Mouse (Mus musculus): Measurements from ENCODE around the gene Galnt9. TPM values are rescaled to one million over a fixed set of nuclear protein-coding genes. Genes with fewer than 3 reads are reported as not detected.

Galnt9 gene
- 0.26 and 0.27 TPM in 2 replicates for polyA plus RNA-seq (2012; rRNA removed)

DNA sequence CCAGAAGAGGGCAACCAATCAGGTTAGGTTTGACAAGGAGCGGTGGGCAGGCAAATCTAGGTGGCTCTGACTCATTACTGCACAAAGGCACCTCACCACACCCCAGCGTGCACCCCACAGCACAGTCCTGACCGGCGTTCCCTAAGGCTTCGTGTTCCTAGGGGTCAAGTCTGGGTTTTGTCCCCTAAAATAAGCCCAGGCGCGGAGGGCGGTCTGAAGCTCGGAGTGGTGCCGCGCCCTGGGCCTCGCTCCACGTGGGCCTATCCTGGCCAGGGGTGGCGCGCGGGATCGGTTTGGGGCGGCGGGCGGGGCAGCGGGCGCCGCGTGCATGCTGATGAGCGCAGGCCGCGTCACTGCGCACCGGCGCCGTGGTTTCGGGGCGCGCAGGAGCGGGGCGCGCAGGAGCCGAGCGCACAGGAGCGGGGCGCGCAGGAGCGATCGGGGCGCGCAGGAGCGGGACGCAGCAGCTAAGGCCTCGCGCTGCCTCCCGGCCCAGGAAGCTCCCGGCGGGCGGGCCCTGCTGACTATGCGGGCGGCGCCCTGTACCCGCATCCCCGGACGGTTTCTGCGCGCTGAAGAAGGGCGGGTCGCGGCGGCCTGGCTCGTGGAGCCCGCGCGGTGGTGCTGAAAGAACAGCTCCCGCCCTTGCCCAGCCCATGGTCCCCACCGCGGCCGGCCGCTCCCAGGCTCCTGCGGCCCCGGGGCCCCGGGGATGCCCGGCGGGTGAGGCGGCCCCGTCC is at the start of gene Galnt9:
Gene Galnt9 (plus strand): TSS at position 405 of the 740 bp plus-strand sequence.
- no peak for DNase-seq (ENCODE audit: low read depth, low spot score)
- 1% methylated on average over 82 of the region's 82 CpGs for WGBS

GRCm38 (mm10) chr5:110494396-110494795 is 49.8 kb upstream of the Galnt9 start:
- DNase-seq (ENCODE audit: low read depth, low spot score) = no peak
- WGBS = 66% methylated on average over 4 of the region's 4 CpGs

GRCm38 (mm10) chr5:110495051-110495450 is 49.1 kb upstream of the Galnt9 start:
- DNase-seq (ENCODE audit: low read depth, low spot score) = no peak
- WGBS = 95% methylated on average over 6 of the region's 6 CpGs

GRCm38 (mm10) chr5:110497556-110497955 is 46.6 kb upstream of the Galnt9 start:
- no peak for DNase-seq (ENCODE audit: low read depth, low spot score)
- WGBS = 82% methylated on average over 5 of the region's 5 CpGs

GRCm38 (mm10) chr5:110498071-110498470 is 46.1 kb upstream of the Galnt9 start:
- DNase-seq (ENCODE audit: low read depth, low spot score) = no peak
- WGBS = 56% methylated on average over 10 of the region's 10 CpGs

DNA sequence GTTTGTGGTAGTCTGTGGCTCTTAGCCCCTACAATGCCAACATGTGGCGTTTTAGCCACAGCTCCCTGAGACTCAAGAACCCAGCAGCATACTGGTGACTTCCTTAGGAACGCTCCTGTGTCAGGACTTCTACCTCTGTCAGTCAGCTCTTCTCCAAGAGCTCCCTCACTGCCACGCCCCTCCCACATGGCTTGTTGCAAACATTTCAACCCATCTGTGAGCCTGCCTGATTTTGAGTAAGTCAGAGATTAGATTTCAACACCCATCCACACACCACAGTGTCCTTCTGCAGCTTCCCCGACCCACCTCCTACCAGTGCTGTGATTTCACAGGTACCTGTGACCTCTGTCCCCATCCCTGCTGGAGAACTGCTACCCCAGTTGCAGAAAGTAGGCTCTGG is 43.9 kb upstream of the Galnt9 start:
- 47% methylated on average over 4 of the region's 4 CpGs for WGBS
- DNase-seq (ENCODE audit: low read depth, low spot score) = no peak

GRCm38 (mm10) chr5:110503361-110503760 is 40.8 kb upstream of the Galnt9 start:
- 87% methylated on average over 3 of the region's 3 CpGs for WGBS
- no peak for DNase-seq (ENCODE audit: low read depth, low spot score)

GRCm38 (mm10) chr5:110505611-110506294 is 38.4 kb upstream of the Galnt9 start:
- DNase-seq (ENCODE audit: low read depth, low spot score) = no peak
- 62% methylated on average over 10 of the region's 10 CpGs for WGBS

GRCm38 (mm10) chr5:110506295-110506616 is 37.9 kb upstream of the Galnt9 start:
- no peak for DNase-seq (ENCODE audit: low read depth, low spot score)
- 48% methylated on average over 8 of the region's 8 CpGs for WGBS

- no peak for DNase-seq (ENCODE audit: low read depth, low spot score)
- WGBS = 63% methylated on average over 3 of the region's 3 CpGs
Observed at GRCm38 (mm10) chr5:110506856-110507255, 37.3 kb upstream of the Galnt9 start.

GRCm38 (mm10) chr5:110507943-110508342 is 36.2 kb upstream of the Galnt9 start:
- 92% methylated on average over 3 of the region's 3 CpGs for WGBS

DNA sequence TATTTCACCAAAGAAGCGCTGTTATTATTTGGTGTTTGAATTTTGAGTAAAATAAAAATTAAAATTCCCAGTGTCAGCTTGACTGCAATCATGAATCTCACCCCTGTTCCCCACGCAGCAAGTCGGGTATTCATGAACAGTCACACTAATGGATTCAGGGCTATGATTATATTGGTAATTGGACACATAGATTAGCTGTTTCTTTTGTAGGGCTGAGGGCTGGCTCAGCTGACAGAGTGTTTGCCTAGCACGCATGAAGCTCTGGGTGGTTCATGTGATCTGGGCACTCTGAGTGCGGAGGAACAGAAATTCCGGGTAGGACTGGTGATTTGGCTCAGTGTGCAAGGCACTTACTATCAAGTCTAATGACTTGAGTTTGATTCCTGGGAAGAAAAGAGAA is 33.8 kb upstream of the Galnt9 start:
- DNase-seq (ENCODE audit: low read depth, low spot score) = no peak
- 81% methylated on average over 6 of the region's 6 CpGs for WGBS

More at GRCm38 (mm10) chr5:110507943-110508342, 36.2 kb upstream of the Galnt9 start:
- no peak for DNase-seq (ENCODE audit: low read depth, low spot score)

- WGBS = 72% methylated on average over 4 of the region's 4 CpGs
- DNase-seq (ENCODE audit: low read depth, low spot score) = no peak
Observed at GRCm38 (mm10) chr5:110513791-110514190, 30.4 kb upstream of the Galnt9 start.

- DNase-seq (ENCODE audit: low read depth, low spot score) = no peak
- 68% methylated on average over 3 of the region's 3 CpGs for WGBS
Observed at GRCm38 (mm10) chr5:110514694-110515093, 29.5 kb upstream of the Galnt9 start.

GRCm38 (mm10) chr5:110516390-110516789 is 27.8 kb upstream of the Galnt9 start:
- WGBS = 56% methylated on average over 4 of the region's 4 CpGs
- no peak for DNase-seq (ENCODE audit: low read depth, low spot score)

DNA sequence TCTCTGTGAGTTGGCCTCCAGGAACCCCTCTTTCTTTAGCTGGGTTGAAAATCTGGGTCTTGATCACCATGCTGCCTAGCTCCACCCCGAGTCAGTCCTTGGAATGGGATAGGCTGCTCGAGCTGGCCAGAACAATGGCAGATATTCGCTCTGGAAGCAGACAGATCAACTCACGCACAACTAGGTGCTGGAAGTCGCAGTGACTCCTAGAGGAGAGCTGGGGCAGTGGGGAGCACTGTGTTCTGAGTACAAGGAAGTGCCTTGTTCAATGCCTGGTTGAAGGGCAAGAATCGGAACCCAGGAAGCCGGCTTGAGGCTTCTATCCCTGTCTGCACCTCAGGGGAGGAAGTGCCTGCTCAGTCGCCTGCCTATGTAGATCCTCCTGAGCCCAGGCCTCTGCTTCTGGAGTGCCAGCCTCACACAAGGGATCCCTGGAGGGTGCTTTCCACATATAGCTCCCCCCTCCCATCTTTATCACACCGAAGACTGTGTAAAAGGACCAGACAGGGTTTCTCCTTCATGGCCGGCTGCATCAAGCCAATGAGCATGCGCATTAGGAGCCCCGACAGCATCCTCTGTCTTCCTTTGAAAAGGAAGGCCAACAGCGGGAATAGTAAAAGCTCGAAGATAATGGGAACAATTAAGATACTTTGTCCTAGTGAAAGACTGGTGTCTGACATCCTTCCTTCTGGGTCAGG is 25.9 kb upstream of the Galnt9 start:
- WGBS = 42% methylated on average over 14 of the region's 14 CpGs
- no peak for DNase-seq (ENCODE audit: low read depth, low spot score)

GRCm38 (mm10) chr5:110520974-110521373 is 23.2 kb upstream of the Galnt9 start:
- WGBS = 79% methylated on average over 4 of the region's 4 CpGs
- DNase-seq (ENCODE audit: low read depth, low spot score) = no peak

DNA sequence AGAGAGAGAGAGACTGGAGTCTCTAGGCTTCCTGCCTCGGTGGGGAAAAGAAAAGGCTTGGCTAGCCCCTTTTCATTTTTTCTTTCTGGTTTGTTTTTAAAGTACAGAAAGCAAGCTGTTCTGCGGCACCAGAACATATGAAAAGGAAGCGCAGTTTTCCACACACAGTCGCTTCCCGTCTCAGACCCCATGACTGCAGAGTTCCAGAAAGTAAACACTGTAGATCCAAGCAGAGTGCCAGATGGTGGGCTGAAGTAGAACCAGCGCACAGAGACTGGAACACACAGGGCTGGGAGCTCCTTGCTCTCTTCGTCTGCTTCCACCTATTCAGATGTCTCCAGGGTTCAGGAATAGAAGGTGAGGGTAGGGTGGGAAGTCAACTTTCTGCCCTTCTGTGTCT is 22.3 kb upstream of the Galnt9 start:
- no peak for DNase-seq (ENCODE audit: low read depth, low spot score)
- WGBS = 50% methylated on average over 7 of the region's 7 CpGs

DNA sequence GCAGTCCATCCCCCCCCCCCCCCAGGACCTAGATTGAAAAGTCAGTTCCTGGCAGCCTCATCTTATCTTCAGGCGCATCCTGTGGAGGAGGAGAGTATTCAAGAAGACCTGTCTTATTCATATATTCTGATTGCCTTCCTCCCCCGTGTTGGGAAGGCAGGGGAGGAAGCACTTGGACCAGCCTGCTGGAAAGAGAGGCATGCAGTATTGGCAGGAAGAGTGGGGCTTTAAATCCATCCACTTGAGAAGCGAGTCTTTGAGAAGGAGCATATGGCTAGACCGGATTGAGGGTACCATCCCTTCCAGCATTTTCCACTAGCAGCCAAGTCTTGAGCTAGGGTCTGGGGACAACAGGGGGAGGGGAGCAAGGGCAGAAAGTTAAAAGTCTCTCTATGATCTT is 20.9 kb upstream of the Galnt9 start:
- no peak for DNase-seq (ENCODE audit: low read depth, low spot score)
- WGBS = 58% methylated on average over 4 of the region's 4 CpGs

DNA sequence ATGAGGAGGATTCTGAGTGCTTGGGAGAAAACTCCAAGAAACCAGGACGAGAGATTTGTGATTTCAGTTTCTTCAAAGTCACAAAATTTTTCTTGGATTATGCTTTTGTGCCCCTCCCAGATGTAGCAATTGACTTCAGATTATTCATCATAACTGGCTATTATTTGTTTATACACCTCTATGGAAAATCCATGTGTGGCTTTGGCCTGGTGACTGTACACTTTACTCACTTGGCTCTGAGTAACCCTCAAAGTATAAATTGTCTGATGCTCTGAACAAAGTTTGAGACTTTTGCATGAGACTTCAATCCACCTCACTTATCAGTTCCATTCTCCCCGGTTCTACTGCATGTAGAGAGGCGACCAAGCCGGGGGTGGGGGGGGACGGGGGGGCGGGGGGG is 18.5 kb upstream of the Galnt9 start:
- no peak for DNase-seq (ENCODE audit: low read depth, low spot score)
- WGBS = 64% methylated on average over 6 of the region's 6 CpGs

- WGBS = 83% methylated on average over 4 of the region's 4 CpGs
- no peak for DNase-seq (ENCODE audit: low read depth, low spot score)
Observed at GRCm38 (mm10) chr5:110526556-110526955, 17.6 kb upstream of the Galnt9 start.

Data from large intestine, adult 2 months (tissue).